Mouse (Mus musculus): Measurements from ENCODE around the gene Enkd1.

GRCm38 (mm10) chr8:105689983-105690360 lies 18.0 kb downstream of the Enkd1 start:
- TF ChIP-seq CTCF (IDR thresholded peaks at IDR 0.05; ENCODE audit: low read depth, low read length) (no peak), POLR2A (IDR thresholded peaks at IDR 0.05; ENCODE audit: borderline replicate concordance, low read depth, low read length) (no peak)

All from bone marrow macrophage, adult 2 months (primary cell).